Mouse (Mus musculus) c-Kit-positive CD71-positive TER-119-positive erythroid progenitor cells, embryonic 14.5 days (primary cell): ENCODE results near the gene Ccdc15.

ENCODE experiments used
- DNase-seq: peaks from one replicate; pipeline ENCODE4 v3.0.0-alpha.2; 2013; ENCODE audit warnings: low spot score

The Ccdc15 gene

DNA sequence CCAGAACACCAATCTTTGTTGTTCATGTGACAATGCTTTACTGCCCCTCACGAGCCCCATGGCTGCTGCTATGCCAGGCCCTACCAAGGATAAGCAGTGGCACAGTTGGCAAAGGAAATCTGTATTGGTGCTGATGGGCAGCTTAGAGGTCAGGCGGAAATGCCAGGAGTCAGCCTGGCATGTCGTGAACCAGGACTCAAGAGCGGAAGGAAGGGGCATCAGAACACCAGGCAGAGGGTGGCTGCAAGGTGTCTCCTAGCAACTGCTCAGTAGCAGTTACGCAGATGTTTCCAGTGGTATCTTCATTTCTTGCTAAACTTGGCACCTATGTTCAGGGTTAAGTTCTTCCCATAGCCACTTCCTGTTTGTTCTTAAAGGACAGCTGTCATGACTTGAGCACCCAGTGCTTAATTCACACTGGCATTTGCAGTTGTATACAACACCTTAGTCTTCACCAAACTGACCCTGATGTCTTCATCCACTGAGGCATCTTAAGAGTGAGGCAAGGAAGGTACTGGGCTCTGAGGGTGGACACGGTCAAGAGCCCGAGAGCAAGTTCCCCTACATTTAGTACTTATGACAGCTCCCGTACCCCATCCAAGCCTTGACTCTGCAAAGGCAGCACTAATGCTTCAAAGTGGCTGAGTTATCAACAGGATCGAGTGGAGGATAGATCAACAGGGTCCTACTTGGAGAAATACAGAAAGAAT, 117.6 kb downstream of the Ccdc15 start:
- no peak for DNase-seq

DNA sequence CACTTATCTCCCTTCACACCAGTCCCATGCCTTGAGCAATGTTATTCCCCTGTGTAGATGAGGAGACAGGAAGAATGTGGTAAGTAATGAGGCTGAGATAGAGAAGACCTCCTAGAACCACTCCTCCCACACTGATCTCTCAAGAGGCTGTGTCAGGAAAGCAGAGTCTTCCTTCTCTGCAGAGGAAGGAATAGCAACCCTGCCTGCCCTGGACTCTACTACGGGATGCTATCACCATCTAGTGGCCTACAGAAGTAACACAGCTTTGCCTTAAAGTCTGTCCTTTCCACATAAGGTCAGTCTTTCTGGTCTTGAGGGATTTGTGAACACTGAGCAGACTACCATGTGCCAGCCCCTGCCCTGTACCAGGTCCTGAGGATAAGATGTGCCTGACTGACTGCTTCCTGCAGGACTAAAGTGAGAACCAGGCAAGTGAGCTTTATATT, 118.3 kb downstream of the Ccdc15 start:
- peak; percentile 15 for DNase-seq
